Mouse (Mus musculus) left cerebral cortex, postnatal 10 days (tissue): ENCODE results near the gene Odf2. TPM values are rescaled to one million over a fixed set of nuclear protein-coding genes. Genes with fewer than 3 reads are reported as not detected.
A peak's percentile ranks its signal among the peaks of the same experiment; 100 is the strongest.
"Not testable (repeated sequence)": the region's sequence is repeated elsewhere in the genome, so short reads cannot be mapped to it uniquely, and the experiment has no call there.

ENCODE experiments used
- DNase-seq, 2 experiments: peaks; one replicate each; pipeline ENCODE4 v3.0.0; 2021 to 2022; ENCODE audit warnings: low spot score in 2 of 2, mixed read lengths in 1 of 2; ENCODE audit errors: extremely low spot score in 1 of 2
- intact Hi-C: fragments of 180-260 bp; cut with DNase I; formaldehyde crosslinking; loops from one replicate; pipeline ENCODE4 v1.15.1; 2025
- total RNA-seq, 2 experiments: library from RNA; stranded (reverse); gene quantifications; 2 replicates each; pipeline ENCODE4 v1.2.3; 2021

The Odf2 gene
- total RNA-seq, 2 experiments from 2014 or later: 106 to 118 TPM

DNA sequence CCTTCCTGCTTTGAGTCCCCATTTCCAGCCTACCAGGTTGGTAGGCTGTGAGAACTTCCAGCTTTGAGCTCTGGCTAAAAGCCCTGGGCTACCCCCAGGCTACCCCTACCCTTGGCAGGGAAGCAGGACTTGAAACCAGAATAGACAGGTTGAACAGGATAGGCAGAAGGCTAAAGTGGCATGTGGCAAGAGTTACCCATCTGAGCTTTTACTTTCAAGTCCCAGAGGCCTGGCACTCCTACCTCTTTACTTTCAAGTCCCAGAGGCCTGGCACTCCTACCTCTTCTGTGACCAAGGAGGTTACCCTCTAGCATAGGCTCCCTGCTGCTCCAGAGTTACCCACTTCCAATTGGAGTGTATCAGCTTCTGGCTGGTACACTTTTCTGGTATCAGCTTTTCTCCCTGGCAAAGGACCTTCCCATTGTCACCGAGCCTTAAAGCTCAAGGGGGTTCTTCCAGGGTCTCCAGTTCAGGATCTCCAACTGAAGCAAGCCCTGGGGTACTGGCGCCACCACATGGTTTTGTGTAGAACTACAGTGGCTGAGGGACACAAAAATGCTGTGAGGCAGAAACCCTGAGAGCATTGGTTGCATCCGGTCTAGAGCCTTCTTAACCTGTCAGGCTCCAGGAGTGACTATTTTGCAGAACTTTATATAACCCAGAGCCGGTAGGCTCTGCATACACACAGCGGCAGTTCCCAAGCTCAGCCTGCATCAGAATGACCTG, 30.1 kb upstream of the Odf2 start:
- DNase-seq: peak in 1 of 2 experiments; percentile 57
- intact Hi-C loops: loop anchor here (2.0 kb wide), 1 partner anchor 40 kb away; no protein-coding TSS in a partner anchor

DNA sequence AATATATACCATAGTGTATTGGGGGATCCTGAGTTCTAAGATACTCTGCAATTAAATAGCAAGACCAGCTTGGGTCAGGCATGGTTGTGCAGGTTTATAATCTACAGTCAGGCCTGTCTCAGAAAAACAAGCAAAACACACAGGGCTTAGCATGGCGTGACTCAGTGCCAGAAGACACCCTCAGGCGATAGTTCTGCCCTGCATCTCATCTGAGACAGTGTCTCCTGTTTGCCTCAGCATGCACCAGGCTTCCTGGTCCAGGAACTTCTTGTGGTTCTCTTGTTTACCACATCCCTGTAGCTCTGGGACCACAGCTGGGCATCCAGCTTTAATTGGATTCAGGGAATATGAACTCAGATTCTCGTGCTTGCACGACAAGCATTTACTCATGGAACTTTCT, 23.9 kb upstream of the Odf2 start:
- intact Hi-C loops: no loop called here
- DNase-seq: no peak

DNA sequence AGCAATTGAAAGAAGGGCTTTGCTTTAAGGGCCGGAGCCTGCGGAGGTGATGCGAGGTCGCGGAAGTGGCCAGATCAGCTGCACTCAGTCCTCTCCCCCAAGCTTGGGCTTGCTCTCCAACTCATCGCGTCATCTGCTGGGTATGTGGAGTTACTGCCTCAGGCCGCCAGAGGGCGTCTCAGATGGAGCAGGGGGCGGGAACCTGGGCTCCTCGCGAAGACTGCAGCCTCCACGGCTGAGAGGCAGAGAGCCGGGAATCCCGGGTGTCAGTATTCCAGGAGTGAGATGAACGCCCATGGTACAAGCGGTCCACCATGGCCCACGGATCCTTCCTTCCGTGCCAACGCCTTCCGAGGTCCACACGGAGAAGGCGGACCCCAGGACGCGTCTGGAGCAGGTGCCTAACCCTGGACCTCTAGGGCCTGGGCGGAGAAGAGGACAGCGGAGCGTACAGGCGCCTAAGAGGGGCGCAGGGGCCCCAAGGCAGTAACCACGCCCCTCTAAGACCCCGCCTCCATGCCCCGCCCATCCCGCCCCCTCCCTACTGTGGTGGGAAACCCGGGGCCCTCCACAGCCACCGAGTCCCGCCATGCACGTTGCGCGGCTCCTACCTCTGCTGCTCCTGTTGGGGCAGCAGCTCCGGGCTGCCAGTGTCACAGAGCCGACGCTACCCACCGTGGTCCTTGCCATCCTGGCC, 19.9 kb upstream of the Odf2 start, which contains the start of gene Cercam:
Gene Cercam, plus strand, starts transcription at position 216 of the 697 bp plus-strand sequence.
- peak; percentile 81 to 90 for DNase-seq
- intact Hi-C loops: no loop called here

DNA sequence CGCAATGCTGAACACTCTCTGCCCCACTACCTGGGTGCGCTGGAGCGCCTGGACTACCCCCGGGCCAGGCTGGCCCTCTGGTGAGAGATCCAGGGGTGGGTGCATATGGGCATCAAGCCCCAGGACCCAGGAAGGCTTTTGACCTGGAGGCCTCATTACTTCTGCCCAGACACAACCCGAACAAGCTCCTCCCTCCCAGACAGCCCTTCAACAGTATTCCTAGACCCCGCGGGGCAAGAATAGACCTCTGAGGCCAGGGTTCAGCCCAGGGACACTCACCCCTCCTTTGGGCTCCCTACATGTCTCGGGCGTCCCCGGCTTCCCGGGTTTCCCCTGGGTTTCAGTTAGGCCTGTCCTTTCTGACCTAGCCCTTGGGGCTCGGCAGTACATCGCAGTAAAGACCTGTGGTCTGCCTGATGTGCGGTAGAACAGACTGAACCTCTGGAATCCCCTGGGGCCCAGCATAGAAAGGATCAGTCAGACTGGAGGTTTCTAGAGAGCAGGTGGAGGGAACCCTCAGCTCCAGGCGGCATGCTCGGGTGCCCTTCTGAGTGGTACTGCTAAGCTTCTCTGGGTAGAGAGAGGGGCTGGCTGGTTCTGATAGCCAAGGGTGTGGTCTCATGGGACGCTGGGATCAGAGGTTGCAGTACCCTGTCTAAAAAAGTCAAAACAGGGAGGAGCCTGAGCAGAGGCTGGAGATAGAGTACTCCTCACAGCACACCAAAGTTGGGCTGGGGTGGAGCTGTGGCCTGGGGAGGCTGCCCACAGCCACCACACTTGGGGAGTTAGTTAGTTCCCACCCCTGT, 19.2 kb upstream of the Odf2 start:
- DNase-seq: no peak
- intact Hi-C loops: no loop called here

DNA sequence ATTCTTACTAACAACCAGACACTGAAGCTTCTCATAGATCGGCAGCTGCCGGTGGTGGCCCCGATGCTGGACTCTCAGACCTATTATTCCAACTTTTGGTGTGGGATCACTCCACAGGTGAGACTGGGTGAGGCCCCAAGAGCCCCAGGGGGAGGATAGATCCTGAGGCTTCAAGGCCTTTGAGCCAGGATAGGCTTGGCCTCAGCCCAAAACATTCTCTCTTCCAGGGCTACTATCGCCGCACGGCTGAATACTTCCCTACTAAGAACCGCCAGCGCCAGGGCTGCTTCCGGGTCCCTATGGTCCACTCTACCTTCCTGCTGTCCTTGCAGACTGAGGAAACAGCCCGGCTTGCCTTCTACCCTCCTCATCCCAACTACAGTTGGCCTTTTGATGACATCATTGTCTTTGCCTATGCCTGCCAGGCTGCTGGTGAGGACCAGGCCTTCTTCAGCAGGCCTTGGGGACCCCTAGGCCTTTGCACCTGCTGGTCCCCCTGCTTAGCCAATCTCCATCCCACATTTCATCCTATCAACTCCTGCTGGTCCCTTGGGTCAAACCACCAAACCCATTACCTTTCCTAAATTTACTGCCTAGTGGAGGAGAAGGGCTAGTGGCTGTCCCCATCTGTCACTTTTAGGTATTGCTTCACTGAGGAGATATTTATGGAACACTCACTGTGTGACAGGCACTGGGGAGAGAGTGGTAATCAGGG, 16.3 kb upstream of the Odf2 start:
- intact Hi-C loops: no loop called here
- DNase-seq: no peak

DNA sequence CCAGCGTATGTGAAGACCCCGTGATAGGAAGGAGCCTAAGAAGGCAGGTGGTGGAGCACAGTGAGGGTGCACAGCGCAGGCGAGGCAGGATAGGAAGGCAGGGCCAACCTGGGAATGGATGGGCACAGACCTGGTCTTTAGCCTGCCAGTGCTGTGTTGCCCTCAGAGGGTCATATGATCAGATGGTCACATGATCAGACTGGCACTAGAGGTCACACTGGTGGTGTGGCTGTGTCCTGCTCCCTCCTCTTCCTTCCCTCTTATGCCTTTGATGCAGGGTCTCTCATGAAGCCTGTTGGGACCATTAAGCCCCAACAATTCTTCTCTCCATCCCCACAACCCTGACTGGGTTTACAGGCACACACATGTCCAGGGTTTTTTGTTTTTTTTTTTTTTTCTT, 15.2 kb upstream of the Odf2 start:
- DNase-seq: no peak
- intact Hi-C loops: no loop called here

DNA sequence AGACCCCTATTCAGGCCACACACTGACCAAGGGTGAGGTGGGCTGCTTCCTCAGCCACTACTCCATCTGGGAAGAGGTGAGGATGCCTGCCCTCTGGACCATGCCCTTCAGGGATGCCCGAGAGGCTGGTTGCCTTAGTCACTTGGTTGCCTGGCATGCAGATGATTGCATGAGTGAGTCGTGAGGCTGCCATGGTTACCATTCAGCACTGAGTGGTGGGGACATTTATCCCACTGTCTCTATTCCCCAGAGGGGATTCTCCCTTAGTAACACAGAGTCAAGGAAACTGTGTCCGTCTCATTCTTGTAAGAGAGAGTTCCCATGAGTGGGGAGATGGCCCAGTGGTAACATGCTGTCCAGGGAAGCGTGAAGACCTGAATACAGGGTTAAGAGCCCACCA, 11.0 kb upstream of the Odf2 start:
- no peak for DNase-seq
- intact Hi-C loops: no loop called here

DNA sequence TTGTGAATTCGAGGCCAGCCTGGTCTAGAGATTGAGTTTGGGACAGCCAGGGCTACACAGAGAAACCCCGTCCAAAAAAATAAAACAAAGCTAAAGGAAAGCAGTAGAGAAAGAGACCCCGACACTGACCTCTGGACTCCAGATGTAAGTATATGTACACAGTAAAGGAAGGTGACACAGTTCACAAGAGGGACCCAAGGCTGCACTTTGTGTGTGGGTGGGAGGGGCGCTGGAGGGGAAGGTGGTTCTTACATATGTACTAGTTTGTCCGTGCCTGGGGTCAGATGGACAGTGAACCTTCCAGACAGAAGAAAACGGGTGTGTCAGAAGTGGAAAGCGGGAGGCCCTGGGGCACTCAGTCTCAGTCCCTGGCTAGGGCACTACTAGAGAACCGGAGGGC, 9.8 kb upstream of the Odf2 start:
- intact Hi-C loops: no loop called here
- DNase-seq: no peak

DNA sequence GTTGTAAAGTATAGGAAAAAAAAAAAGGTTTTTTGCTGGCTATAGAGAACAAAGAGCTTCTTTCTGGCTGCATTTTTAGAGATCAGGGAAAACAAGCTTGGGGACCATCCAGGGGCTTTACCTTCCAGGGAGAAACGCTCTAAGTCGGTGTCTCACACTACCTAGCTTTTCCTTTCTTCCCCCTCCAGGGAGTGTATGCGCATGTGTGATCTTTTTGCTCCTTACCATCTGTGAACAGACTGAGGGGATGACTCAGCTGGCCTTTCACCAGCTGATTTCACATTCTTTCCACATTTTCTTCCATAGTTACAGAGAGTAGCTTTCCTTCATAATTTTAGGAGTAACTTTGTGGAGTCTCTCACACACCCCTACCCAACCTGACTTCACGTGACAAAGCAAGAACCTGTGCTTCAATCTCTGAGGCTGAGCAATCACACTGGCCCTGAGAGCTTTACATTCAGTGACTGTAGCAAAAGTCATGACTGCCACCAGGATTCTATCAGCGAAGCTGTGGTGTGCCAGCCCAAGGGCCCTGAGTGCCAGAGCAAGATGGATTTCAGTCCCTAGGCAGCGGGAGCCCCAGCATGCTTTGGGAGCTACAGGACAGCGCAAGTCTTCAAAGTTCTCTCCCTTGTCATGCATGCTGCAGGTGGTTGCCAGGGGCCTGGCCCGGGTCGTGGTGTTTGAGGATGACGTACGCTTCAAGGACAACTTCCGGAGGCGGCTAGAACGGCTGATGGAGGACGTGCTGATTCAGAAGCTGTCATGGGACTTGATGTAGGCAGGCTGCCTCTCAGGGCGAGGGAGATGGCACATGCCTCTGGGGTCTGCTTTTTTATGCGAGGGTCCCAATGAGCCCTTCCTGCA, 8.8 kb upstream of the Odf2 start:
- no peak for DNase-seq

DNA sequence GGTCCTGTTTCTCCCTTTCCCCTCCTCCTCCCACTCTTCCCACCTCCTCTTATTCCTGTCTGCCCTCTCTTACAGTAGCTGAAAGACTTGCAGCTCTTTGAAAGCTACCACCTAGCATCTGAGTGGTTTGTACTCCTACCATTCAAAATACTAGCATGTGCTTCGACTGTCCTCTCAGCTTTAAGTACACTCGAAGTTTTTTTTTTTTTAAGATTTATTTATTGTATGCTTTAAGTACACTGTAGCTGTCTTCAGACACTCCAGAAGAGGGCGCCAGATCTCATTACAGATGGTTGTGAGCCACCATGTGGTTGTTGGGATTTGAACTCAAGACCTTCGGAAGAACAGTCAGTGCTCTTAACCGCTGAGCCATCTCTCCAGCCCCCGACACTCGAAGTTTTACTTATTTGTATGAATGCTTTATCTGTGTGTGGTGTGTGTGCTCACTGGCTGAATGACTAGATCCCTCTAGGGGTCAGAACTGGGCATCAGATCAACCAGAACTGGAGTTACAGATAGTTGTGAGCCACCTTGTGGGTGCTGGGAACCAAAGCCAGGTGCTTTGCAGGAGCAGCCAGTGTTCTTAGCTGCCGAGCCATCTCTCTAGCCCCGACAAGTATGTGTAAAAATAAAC, 2.2 kb upstream of the Odf2 start:
- DNase-seq, intact Hi-C loops: not testable (repeated sequence)

More for the DNA sequence above, 8.8 kb upstream of the Odf2 start:
- intact Hi-C loops: no loop called here

DNA sequence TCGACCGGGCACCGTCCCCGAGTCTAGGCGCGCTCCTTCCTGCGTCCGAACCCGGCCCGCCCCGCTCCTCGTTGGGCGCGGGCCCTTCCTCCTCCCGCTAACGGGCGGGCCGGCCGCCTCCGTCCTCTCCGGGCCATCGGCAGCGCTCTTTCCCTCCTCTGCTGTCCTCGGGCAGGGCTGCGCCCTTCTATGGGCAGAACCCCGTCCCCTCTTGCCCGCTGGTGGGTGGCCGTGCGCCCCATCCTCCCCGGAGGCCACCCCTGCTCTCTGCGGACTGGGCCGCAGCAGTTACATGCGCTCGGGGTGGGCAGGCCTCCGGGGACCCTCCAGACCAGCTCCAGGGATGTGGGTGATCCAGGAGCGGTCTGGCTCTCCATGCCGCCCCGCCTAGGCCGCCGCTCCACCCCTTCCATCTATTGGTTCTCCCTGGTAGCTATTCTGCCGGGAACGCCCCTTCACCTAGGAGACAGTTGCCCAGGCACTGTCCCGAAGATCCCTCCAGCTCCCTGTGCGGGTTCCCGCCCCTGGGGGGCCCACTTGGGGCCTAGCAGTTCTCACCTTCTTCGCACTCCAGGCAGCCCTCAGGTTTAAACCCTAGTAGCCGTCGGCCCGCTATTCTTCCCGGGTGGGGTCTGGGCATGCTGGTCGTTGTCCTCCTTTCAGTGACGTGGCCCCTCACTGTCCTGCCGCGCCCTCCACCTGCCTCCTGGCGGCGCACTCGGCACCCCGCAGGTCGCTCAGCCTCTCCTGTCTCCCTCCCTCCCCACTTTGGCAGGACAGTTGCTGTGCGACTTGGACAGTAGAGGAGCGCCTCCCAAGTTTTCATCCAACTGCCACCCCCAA, 1.2 kb downstream of the Odf2 start:
- peak; percentile 81 to 94 for DNase-seq
- intact Hi-C loops: loop anchor here (5.0 kb wide), 2 partner anchors 37 to 77 kb away; partner anchors contain the start of gene Sptan1

DNA sequence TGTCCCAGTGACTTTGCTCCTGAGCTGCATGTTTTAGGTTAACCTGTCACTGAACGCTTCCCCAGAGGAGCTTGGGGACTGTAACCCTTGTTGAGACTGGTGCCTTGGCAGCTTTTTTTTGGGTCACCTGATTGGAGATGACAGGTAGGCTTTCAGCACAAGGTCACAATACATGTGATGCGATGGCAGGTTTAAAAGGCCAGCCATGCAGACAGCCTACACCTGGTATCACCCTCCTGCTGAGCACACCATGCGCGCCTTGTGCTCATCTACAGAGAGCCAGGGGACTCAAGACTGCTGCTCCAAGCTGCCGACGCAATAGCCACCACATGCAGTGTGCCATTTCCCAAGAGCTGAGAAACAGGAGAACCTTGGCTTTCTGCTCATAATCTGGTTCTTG, 2.8 kb downstream of the Odf2 start:
- intact Hi-C loops: loop anchor here (5.0 kb wide), 2 partner anchors 36 to 76 kb away; partner anchors contain the start of gene Sptan1

DNA sequence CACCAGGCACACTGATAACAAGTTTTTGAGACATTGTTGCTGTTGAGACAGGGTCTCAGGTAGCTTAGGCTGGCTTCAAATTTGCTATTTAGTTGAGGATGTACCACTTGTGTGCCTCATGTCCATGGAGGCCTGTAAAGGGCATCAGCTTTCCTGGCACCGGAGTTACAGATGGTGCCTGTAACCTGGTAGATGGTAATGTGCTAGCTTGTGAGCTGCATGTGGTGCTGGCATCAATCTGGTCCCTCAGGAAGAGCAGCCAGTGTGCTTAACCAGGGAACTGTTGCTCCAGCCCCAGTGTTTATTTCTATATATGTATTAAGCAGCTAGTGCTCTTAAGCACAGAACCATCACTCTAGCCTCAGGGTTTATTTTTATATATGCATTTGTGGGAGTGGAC, 7.0 kb downstream of the Odf2 start:
- DNase-seq: no peak
- intact Hi-C loops: no loop called here

More for the DNA sequence above, 2.8 kb downstream of the Odf2 start:
- no peak for DNase-seq

DNA sequence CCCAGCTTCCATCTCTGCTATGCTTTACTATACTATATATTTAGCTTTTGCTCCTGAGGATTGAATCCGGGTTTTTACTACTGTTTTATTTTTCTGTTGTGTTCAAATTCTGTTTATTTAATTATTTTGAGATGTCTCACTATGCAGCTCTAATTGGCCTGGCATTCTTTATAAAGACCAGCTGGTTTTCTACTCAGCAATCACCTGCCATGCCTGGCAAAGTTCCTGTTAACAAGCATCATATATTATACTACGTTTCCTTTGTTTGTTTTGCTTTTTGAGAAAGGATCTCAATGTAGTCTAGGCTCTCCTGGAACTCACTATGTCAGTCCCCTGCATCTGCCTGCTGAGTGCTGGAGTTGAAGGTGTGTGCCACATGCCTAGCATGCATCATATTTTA, 8.3 kb downstream of the Odf2 start:
- no peak for DNase-seq
- intact Hi-C loops: no loop called here

DNA sequence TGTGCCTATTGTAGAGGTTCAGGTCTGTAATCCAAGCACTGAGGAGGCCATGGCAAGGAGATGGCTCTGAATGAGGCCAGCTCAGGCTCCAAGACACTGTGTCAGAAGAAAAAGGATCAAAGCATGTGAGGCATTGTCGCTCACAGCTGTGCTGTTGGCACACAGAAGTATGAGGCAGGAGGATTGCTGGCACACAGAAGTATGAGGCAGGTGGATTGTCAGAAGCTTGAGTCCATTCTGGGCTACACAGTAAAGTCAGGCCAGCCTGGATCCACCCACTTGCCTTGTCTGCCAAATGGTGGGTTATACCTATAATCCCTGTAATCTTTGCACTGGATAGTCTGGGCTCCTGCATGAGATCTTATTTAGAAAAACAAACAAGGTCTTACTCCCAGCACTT, 9.1 kb downstream of the Odf2 start:
- intact Hi-C loops: no loop called here
- DNase-seq: no peak

DNA sequence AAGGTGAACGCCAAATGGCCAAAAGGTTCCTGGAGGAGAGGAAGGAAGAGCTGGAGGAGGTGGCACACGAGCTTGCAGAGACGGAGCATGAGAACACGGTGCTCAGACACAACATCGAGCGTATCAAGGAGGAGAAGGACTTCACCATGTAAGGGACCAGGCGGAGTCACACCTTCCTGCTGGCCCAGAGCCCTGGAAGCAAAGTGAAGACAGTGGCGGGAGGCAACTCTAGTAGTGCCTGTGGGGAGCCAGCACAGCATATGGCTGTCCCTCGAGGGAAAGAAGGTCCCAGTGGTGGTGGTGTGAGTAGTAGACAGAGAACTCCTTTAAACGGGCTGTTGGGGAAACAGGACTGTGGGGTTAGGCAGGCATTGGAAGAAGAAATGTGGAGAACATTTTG, 13.2 kb downstream of the Odf2 start:
- DNase-seq: no peak
- intact Hi-C loops: loop anchor here (5.0 kb wide), 1 partner anchor 45 kb away; no protein-coding TSS in a partner anchor

DNA sequence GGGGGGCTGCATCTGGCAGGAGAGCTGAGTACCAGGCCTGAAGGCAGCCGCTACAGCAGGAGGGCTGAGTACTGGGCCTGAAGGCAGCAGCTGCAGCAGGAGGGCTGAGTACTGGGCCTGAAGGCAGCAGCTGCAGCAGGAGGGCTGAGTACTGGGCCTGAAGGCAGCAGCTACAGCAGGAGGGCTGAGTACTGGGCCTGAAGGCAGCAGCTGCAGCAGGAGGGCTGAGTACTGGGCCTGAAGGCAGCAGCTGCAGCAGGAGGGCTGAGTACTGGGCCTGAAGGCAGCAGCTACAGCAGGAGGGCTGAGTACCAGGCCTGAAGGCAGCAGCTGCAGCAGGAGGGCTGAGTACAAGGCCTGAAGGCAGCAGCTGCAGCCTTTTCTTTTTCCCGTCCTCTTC, 19.1 kb downstream of the Odf2 start:
- DNase-seq, intact Hi-C loops: not testable (repeated sequence)
